Mouse (Mus musculus) lung, embryonic 16.5 days (tissue): ENCODE measurements at regions not wholly inside any gene's neighbourhood (a gene's known extent, or its start where the extent isn't known, plus 50 kb on each side); places are given as distances from the start of the nearest gene placed in this dataset.

Experiments
- ATAC-seq: fragments of 200-750 bp; cut with Nextera tagmentation; 2 replicates; pipeline ENCODE4 v1.8.0; 2017; ENCODE audit warnings: low read depth, mild to moderate bottlenecking, moderate library complexity
- H3K27ac ChIP-seq: fragments of 300-500 bp; sonication (generic); 2 replicates; pipeline ENCODE4 v1.5.1; 2014; ENCODE audit warnings: mild to moderate bottlenecking, control low read depth, low read length
- H3K27me3 ChIP-seq: fragments of 300-500 bp; sonication (generic); 2 replicates; pipeline ENCODE4 v1.6.1; 2014; ENCODE audit warnings: low read depth, low read length, mixed read lengths; ENCODE audit not compliant: control insufficient read depth, insufficient read depth
- H3K36me3 ChIP-seq: fragments of 300-500 bp; sonication (generic); 2 replicates; pipeline ENCODE4 v1.6.1; 2014; ENCODE audit warnings: low read length; ENCODE audit not compliant: control insufficient read depth, insufficient read depth
- H3K4me1 ChIP-seq: fragments of 300-500 bp; sonication (generic); replicated peaks from 2 replicates; pipeline ENCODE4 v1.6.1; 2014; ENCODE audit warnings: low read length, mixed read lengths; ENCODE audit not compliant: control insufficient read depth, insufficient read depth
- H3K4me2 ChIP-seq: fragments of 300-500 bp; sonication (generic); 2 replicates; pipeline ENCODE4 v1.6.1; 2014; ENCODE audit warnings: low read depth, low read length, control low read depth
- H3K4me3 ChIP-seq: fragments of 300-500 bp; sonication (generic); 2 replicates; pipeline ENCODE4 v1.5.1; 2014; ENCODE audit warnings: mild to moderate bottlenecking, low read length, control low read depth
- H3K9ac ChIP-seq: fragments of 300-500 bp; sonication (generic); 2 replicates; pipeline ENCODE4 v1.6.1; 2014; ENCODE audit warnings: low read length, control low read depth
- H3K9me3 ChIP-seq: fragments of 300-500 bp; sonication (generic); 2 replicates; pipeline ENCODE4 v1.6.1; 2016; ENCODE audit warnings: low read length; ENCODE audit not compliant: control insufficient read depth
- WGBS: fragments of 180-500 bp; shearing (Covaris S2); extraction: QIAGEN DNeasy Blood & Tissue Kit; methylation state at CpG from one replicate; pipeline ENCODE4 v1.1.7; 2014; 5-methylcytosine and 5-hydroxymethylcytosine counted together

- no peaks in the 10 kb centered on the region for H3K9me3 ChIP-seq
- no peaks in the 10 kb centered on the region for H3K36me3 ChIP-seq
- no peaks in the 10 kb centered on the region for H3K27me3 ChIP-seq
- H3K4me2 ChIP-seq, result no peak overlapping the region
- no peak overlapping the region for H3K4me3 ChIP-seq
- H3K4me1 ChIP-seq, result peaks cover 24% of the 10 kb centered on the region
- H3K9ac ChIP-seq, result no peak overlapping the region
- 42% methylated on average over 14 of the region's 14 CpGs for WGBS
- peak; percentile 48; the same call in 1 of the 2 replicates for ATAC-seq
- H3K27ac ChIP-seq, result peak overlapping the region; percentile 75
These were observed 54.5 kb upstream of the Cxcl14 start for GRCm38 (mm10) chr13:56350705-56351400.

DNA sequence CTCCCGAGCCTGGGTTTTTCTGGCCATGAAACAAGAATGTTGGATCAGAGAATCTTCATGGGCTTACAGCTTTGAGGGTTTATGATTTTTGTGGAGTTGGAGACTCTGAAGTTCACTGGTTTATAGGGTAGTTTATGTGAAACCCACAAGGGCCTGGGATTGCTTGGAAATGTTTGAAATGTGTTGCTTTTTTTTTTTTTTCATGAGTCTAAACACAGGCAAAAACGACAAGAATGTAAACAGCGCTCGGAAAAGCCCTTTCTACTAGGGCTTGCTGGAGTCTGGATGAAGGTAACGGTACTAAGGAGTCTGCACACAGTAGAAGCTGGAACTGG, 55.0 kb upstream of the Cxcl14 start:
- Histone ChIP-seq H3K4me1 (peaks cover 22% of the 10 kb centered on the region), H3K27ac (peak overlapping the region; percentile 75), H3K9me3 (no peaks in the 10 kb centered on the region), H3K27me3 (no peaks in the 10 kb centered on the region), H3K9ac (no peak overlapping the region), H3K4me3 (no peak overlapping the region), H3K4me2 (no peak overlapping the region), H3K36me3 (no peaks in the 10 kb centered on the region)
- WGBS, result 42% methylated on average over 5 of the region's 5 CpGs
- ATAC-seq, result peak; percentile 12; the same call in 1 of the 2 replicates

GRCm38 (mm10) chr13:56352436-56352835, 56.1 kb upstream of the Cxcl14 start:
- Histone ChIP-seq H3K4me3 (no peak overlapping the region), H3K27me3 (no peaks in the 10 kb centered on the region), H3K36me3 (no peaks in the 10 kb centered on the region), H3K9me3 (no peaks in the 10 kb centered on the region), H3K4me1 (peaks cover 18% of the 10 kb centered on the region), H3K9ac (no peak overlapping the region), H3K27ac (no peak overlapping the region), H3K4me2 (no peak overlapping the region)
- no peak for ATAC-seq
- WGBS, result 83% methylated on average over 6 of the region's 6 CpGs

GRCm38 (mm10) chr13:56352839-56353605, 56.7 kb upstream of the Cxcl14 start:
- no peak overlapping the region for H3K4me2 ChIP-seq
- 80% methylated on average over 12 of the region's 12 CpGs for WGBS
- H3K9ac ChIP-seq, result no peak overlapping the region
- peaks cover 18% of the 10 kb centered on the region for H3K4me1 ChIP-seq
- peak; percentile 39; the same call in 1 of the 2 replicates for ATAC-seq
- H3K4me3 ChIP-seq, result no peak overlapping the region
- no peaks in the 10 kb centered on the region for H3K27me3 ChIP-seq
- no peaks in the 10 kb centered on the region for H3K9me3 ChIP-seq
- H3K27ac ChIP-seq, result no peak overlapping the region
- no peaks in the 10 kb centered on the region for H3K36me3 ChIP-seq

DNA sequence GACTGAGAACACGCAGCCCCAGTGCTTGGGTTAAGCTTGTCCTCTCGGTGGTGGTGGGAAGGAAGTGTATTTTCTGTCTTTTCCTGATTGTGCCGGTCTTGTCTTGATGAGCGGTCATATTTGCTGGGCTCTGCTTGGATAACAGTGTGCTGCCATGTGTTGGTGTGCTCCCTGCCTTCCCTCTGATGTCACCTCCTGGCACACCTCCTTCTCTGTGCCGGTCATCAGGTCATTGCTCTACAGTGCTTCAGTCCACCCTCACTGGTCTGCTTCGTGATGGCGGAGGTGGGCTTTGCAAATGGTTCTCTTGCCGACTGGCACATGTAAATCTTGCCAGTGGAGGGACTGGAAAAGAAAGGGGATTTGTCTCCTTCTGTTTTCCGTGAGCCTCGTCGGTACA, 57.6 kb upstream of the Cxcl14 start:
- H3K4me2 ChIP-seq, result no peak overlapping the region
- no peaks in the 10 kb centered on the region for H3K36me3 ChIP-seq
- H3K27me3 ChIP-seq, result no peaks in the 10 kb centered on the region
- no peak overlapping the region for H3K27ac ChIP-seq
- no peaks in the 10 kb centered on the region for H3K9me3 ChIP-seq
- peaks cover 18% of the 10 kb centered on the region for H3K4me1 ChIP-seq
- ATAC-seq, result no peak
- H3K9ac ChIP-seq, result no peak overlapping the region
- 89% methylated on average over 11 of the region's 11 CpGs for WGBS
- H3K4me3 ChIP-seq, result no peak overlapping the region

GRCm38 (mm10) chr13:56354630-56355029, 58.3 kb upstream of the Cxcl14 start:
- H3K36me3 ChIP-seq, result no peaks in the 10 kb centered on the region
- H3K4me1 ChIP-seq, result peaks cover 18% of the 10 kb centered on the region
- H3K4me3 ChIP-seq, result no peak overlapping the region
- H3K27me3 ChIP-seq, result no peaks in the 10 kb centered on the region
- H3K9me3 ChIP-seq, result no peaks in the 10 kb centered on the region
- H3K4me2 ChIP-seq, result no peak overlapping the region
- no peak overlapping the region for H3K27ac ChIP-seq
- H3K9ac ChIP-seq, result no peak overlapping the region
- no peak for ATAC-seq
- 78% methylated on average over 1 of the region's 1 CpGs for WGBS

DNA sequence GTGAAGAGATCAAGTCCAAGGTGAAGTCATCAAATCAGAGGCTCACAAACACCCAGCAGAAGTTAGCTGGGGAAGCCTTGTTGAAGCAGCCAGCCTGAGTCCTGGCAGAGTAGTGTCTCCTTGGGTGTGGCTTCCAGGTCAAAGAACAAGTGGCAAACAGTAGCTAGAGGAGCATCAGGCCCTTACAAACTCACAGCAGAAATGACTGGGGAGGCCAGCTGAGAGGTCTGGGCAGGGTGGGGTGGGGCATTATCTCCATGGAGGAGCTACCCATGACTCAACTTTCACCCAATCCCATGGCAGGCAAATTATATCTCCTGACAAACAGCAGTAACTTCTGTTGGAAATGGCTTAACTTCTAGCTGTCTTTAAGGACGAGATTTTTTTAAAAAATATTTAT, 60.6 kb upstream of the Cxcl14 start:
- H3K9me3 ChIP-seq, result no peaks in the 10 kb centered on the region
- 39% methylated on average over 1 of the region's 1 CpGs for WGBS
- H3K4me1 ChIP-seq, result peaks cover under 1% of the 10 kb centered on the region
- H3K27me3 ChIP-seq, result no peaks in the 10 kb centered on the region
- H3K36me3 ChIP-seq, result no peaks in the 10 kb centered on the region
- H3K4me3 ChIP-seq, result no peak overlapping the region
- H3K27ac ChIP-seq, result no peak overlapping the region
- no peak overlapping the region for H3K4me2 ChIP-seq
- ATAC-seq, result no peak
- H3K9ac ChIP-seq, result no peak overlapping the region

GRCm38 (mm10) chr13:56357955-56358354, 61.6 kb upstream of the Cxcl14 start:
- H3K4me3 ChIP-seq, result no peak overlapping the region
- no peaks in the 10 kb centered on the region for H3K9me3 ChIP-seq
- 76% methylated on average over 3 of the region's 3 CpGs for WGBS
- no peak overlapping the region for H3K9ac ChIP-seq
- no peak for ATAC-seq
- no peaks in the 10 kb centered on the region for H3K4me1 ChIP-seq
- H3K27me3 ChIP-seq, result no peaks in the 10 kb centered on the region
- H3K27ac ChIP-seq, result no peak overlapping the region
- no peaks in the 10 kb centered on the region for H3K36me3 ChIP-seq
- no peak overlapping the region for H3K4me2 ChIP-seq

DNA sequence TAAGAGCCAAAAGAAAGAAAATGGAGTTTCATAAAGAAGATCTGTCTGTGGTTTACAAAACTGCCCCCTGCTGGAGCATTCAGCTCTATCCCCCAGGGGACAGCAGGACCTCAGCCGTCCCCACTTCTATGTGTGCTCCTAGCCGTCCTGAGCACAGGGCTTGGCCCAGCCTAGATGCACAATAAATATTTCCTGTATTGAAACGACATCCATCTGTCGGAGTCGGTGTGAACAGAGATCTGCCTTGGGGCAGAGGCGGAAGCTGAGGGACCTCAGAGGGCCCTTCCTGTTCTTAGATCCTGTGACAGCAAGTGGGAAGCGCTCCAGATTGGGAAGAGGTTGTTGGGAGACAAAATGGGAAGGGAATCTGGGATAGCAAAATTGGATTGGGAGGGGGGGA, 62.5 kb upstream of the Cxcl14 start:
- Histone ChIP-seq H3K9ac (no peak overlapping the region), H3K27ac (no peak overlapping the region), H3K4me1 (no peaks in the 10 kb centered on the region), H3K36me3 (no peaks in the 10 kb centered on the region), H3K4me2 (no peak overlapping the region), H3K4me3 (no peak overlapping the region), H3K27me3 (no peaks in the 10 kb centered on the region), H3K9me3 (no peaks in the 10 kb centered on the region)
- peak; percentile 44; the same call in 1 of the 2 replicates for ATAC-seq
- WGBS, result 49% methylated on average over 7 of the region's 7 CpGs
